Mouse (Mus musculus) adrenal gland, postnatal 25 days (tissue): ENCODE data around the gene Pcyt2. TPM values are rescaled to one million over a fixed set of nuclear protein-coding genes. Genes with fewer than 3 reads are reported as not detected.

Experiments used
- DNase-seq: peaks from one replicate; pipeline ENCODE4 v3.0.0; 2021; ENCODE audit warnings: mixed read lengths
- total RNA-seq: library from RNA; stranded (reverse); gene quantifications from 2 replicates; pipeline ENCODE4 v1.2.3, GENCODE M21; 2021

The Pcyt2 gene
- total RNA-seq, 1 experiment from 2014 or later, result 344 TPM

DNA sequence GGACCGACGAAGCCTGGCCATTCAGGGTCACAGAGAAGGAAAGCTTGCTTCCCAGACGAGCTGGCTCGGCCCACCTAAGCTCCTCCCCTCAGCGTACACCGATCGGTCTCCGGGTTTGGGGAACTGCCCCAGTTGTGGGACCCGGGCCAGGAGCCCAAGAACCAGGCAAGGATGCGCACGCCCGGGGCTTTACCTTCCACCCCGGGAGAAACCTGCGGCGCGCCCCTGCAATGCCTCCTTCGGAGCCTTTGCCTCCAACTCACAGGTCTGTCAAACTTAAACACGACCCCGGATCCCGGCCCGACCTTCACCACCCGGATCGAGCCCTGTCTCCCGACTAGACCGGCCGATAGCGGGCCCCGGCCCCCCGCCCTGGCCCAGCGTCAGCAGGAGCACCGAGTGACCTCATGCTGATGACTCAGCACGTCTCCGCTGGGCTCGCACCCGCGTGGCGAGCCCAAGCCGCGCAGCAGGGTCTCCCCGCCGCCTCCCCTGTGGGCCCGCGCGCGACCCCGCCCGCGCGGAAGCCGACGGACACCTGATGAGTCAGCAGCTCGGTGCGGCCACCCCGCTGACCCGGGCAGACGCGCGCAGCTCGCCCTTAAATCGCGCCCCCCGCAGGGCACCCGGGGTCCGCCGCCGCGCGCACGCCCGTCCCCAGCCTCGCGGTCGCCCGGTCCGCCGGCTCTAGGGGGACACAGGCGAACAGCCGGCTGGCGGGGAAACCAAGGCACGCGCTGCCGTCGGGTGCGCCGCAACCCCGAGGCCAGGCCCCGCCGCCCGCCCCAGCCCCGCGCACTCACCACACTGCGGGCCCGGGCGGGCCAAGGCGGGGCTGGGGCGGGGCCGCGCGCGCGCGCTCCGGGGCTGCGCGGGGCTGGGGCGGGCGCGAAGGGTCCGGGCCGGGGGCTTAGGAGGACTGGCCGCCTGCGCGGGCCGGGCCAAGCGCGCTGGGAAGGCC is 15.1 kb upstream of the Pcyt2 start:
- peak; percentile 82 for DNase-seq

DNA sequence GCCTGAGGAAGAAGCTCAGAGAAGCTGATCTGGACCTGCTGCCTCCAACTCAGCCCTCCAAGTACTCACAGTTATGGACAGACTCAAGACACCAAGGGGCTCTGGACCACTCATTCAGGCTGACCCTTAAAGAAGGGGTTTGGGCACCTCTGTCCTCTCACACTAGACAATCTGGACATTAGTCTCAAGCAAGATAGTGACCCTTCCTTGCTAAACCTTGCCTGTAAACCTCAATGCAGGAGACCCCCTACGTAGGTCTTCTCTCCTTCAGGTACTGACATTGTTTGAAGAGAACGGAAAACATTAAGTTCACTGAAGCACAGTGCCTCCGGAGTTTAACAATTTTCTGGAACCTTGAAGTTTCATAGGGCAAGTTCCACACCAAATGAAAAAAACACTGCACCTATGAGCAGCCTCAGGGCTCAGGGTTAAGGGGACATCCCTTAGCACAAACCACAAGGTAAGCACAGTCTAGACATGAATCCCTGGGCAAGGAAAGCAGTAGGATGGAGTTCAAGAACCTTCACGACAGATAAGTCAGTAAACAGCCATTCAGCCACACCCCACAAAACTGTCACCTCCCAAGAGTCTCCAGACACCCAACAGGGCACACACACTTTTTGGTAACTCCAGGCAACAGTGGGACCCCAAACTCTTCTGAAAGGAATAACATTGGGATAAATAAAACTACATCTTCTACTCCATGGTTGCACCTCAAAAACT is 14.2 kb upstream of the Pcyt2 start:
- no peak for DNase-seq

DNA sequence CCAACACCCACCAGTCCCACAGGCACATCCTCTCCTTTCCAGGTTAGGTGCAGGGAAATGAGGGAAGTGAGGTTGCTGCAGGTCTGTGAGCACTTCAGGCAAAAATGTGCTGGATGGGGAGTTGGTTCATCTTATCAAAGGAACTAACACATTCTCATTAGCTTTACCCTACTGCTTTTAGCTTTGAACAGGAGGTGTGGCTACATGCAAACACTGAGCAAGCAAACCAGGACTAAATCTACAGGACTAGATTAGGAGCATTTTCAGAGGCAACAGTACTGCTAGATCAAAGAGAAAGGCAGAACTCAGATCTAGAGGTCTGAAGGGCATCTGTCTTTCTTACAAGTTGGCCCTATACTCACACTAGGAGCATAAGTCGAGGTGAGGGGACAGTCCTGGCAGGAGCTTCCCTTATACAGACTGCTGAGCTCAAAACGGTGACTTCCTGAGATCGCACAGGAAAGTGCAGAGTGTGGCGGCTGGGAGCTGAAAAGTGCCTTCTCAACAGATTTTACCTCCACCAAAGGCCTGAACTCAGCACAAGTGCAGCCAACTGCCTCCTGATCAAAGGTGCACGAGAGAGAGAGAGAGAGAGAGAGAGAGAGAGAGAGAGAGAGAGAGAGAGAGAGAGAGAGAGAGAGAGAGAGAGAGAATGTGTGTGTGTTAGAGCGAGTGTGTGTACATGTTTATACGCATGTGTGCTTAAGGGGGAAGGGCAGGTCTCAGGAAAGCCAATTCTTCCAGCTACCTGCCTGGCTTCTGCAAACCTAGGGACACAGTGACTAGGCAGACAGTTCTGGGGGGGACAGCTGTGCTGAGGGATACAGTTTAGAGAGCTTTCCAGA is 13.4 kb upstream of the Pcyt2 start:
- DNase-seq, result no peak

DNA sequence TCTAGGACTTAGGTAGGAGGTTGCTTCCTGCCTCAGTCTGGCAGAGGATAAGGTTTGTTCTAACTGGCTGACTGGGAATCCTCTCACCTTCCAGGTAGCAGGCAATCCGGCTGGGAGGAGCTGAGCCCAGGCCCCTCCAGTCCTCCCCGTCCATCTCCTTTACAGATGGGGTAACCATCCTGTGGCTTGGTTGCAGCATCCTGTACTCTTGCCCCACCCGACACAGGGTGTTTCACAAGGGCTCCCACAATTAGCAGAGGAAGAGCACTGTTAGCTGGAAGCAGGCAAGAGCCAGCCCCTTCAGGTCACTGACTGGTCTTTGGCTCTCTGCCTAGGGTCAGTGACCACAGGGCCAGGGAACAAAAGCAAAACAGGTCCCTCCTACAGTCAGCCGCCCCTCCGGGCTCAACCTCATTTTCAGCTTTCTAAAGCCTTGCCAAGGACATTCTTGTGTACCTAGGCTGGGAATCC is 12.7 kb upstream of the Pcyt2 start:
- no peak for DNase-seq

DNA sequence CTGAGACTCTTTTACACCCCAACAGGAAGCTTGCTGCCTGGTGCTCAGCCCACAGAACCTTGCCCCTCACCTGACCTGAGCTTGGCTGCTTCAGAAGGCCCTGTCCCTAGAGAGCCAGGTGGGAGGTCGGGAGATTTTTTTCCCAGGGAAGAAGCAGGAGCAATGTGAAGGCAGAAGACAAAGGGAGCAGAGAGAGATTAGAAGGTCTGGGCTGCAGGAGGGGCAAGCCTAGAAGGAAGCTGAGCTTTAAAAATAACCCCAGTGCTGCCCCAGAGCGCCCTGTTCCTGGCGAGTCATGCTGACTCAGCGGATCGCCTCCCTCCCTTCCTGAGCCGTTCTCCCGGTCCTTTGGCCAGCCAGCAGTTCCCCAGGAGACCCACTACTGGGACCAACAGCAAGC is 12.2 kb upstream of the Pcyt2 start:
- peak; percentile 69 for DNase-seq

DNA sequence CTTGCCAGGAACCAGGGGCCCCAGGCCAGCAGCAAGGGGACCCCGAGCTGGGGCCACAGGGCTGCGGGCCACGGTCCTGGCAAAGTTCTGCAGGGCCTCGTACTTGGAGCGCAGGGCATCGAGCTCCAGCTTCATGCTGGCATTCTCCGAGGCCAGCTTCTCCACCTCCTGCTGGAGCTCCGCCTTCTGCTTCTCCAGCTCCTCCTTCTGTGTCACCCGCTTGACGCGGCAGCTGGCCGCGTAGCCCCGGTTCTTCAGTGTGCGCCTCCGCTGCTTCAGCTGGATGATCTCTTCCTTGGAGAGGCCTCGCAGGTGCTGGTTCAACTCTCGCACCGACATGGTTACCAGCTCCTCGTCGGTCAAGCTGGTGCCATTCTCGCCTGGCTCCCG is 11.6 kb upstream of the Pcyt2 start:
- peak; percentile 52 for DNase-seq

DNA sequence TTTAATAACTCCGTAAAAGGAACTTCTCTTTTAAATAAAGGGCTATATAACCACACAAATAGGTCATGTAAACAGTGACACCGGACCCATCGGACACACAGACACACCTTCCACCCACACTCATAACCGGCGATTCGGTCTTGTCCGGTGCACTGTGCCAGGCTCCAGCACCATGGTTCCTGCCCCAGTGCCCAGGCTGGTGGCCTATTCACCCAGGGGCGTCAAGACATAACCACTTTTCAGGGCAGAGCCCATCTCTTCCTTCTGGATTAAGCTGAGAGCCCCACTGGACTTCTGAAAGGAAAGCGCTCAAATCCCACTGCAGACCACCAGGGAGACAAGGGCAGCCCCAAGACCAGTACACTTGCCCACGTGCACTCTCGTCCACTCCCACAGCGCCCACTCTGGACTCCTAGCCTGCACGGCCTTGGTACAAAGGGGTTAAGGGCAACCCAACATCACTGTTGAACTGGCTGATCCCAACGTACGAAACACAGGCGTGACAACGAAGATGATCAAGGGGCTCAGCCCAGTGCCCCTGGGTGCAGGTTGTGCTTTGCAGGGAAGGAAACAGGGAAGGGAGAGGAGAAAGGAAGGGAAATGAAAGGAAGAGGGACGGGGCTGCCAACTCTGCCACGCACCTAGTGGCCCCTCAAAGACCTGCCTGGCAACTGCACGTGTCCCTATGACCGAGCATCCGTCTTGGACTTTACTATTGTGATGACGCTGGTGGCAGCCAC is 11.0 kb upstream of the Pcyt2 start:
- no peak for DNase-seq

DNA sequence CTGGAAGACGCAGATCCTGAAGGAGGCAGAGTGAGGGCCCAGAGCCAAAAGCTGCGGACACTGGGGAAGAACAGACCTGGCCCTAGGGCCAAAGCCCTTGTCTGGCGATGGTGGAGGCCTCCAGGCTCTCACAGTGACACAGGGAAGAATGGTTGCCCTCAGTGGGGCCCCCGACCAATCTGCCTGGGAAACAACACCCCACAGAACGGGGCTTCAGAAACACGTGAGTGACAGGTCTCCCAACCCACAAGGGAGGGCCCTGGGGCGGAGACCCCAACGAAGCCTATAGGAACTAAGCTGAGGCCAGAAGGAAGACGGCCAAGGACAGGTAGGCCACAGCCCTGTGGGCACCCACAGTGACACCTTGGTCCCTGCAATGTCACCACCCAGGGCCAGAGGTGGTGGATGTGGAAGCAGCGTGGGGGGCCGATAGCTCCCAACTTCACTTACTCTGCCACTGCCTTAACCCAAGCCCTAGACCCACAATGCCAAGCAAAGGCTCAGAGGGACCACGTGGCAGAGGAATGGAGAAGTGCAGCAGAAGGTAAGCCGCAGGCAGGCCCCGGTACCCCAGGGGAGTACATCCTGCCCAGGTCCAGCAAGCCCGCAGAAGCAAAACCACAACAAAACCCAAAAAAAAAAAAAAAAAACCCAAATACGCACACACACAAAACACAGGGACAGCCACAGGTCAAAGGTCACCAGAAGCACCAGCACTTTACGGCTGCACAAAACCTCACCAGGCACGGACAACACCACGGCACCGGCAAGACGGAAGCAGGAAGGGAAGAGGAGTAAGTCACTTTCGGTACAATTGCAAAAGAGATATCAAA is 9.9 kb upstream of the Pcyt2 start:
- no peak for DNase-seq

DNA sequence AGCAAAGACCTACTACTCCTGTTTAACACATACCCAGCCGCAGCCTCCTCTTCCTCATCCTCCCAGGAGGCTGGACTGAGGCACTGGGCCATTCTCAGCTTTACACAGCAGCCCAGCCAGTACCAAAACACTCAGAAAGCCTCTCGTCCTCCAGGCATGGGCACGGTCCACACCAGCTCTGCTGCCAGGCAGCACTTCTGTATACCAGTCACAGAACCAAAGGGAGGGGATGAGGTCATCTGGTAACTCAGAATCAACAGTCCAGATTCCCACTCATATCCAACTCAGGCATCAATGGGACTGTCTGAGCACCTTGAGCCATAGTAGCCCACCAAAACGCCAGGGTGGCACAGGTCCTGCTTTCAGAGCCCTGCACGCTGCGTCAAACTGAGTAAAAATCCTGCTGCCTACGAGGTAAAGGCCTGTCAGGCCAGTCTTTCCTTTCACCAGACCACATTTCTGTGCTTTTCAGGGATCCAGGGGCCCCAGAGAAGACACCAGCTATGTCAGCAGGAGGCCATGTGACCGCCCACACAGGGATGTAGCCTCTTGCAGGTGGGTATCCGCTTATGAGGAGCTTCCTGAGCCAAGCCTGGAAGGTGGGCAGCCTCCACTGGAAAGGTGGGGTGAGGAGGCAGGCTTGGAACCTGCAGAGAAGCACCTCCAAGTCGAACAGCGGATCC is 9.2 kb upstream of the Pcyt2 start:
- DNase-seq, result no peak

DNA sequence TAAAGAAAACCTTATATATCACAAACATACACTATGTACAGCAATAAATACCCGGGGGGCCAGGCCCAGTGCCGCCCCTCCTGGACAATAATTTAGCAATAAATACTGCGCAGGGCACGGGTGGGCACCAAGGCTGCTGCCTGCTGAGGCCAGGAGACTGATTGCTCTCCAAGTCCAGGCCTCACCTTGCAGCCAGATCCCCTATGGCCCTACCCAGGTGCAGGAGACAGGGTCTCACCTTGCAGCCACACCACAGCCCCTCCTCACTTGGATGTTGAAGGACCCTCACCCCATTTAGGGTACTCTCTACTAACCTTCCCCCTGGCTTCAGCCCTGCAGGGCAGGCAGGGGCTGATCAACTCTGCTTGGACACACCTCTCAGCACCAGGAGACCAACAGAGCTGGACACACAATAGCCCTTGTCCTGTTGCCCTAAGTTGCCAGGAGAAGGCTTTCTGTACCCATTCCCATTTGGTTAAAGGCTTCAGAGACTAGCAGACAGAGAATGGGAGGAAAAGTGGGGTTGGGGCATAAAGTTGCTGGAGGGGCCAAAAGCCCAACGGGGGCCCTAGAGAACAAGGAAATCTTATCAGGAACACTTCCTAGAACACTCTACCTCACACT is 7.5 kb upstream of the Pcyt2 start, which contains the start of gene Sirt7:
TSS of gene Sirt7 (minus strand) at position 89 of the 624 bp plus-strand sequence.
- no peak for DNase-seq

DNA sequence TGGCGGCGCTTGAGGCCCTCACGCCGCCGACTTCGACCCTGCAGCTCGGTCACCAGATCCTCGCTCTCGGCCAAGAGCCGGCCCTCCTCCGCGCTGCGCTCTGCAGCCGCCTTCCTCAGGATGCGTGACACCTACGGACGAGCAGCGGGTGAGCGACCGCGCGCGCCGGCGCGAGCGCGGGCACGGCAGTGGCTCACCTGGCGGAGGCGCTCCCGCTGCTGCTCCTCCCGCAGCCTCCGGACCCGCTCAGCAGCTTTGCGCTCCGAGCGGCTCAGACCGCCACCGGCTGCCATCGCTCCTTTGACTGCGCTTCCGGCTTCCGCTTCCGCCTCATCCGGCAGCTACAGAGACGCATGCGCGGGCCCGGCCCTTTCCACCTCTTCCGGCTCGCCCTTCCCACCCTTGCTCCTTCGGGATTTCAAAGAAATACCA is 7.0 kb upstream of the Pcyt2 start:
- DNase-seq, result peak; percentile 90

DNA sequence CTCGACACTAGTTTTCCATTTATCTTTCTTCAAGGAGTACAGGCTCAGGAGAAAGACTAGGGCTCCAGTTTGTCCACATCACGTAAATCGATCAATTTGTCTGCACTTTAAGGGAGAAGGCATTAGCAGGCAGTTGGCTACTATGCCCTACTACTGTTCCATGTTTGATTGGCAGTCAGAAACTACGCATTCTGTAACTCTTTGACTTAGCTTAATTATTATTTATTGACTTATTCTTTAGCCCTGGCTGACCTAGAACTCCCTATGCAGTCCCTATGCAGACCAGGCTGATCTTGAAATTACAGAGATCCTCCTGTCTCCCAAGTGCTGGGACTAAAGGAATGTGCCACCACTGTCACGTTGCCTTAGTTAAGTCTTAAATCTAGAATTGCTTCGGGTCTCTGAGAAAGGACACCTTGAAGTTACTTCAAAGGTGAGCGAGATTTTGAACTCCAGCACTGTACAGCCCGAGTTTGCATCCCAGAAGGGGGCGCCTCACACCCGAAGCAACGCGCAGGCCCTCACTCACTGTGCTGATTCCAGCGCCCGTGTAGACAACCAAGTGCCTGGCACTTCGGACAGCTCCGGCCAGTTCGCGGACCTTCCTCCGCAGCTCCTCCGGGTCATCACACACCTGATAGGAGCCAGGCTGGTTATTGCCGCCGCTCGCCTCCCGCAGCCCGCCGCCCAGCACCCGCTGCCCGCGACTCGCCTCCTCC is 6.4 kb upstream of the Pcyt2 start:
- peak; percentile 77 for DNase-seq

DNA sequence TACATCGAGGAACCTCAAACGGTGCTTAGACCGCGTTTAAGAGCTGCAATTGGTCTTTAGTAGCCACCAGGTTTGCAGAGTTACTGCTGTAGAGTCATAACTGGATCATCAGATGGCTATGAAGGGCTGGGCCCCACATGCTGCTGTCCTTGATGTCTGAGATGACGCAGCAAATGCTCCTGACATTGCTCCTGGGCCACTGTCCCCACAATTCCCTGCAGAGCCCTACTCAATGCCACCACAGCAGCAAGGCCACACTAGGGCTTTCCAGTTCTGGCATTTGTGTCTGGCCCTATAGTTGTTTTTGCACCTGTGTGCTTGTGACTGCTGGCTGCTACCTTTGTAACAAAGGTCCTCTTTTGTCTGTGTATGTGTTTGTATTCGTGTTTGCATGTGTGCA is 5.1 kb upstream of the Pcyt2 start:
- peak; percentile 43 for DNase-seq

DNA sequence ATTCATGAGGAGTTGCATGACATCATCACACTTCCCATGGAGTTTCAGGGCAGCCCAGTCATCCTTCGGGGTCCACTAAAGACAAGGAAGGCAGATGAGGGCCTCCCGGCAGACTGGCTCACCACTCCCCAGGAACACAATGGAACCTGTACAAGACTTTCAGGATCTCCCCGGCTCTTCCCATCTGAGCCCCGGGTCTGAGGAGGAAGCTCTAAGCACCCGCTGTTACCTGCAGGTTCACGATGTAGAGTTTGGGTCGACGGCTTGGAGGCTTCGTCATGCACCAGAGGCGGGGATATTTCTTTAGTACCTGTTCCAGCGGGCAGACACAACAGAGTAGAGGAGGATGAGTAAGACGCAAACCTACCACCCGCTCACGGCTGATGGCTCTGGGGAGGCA is 2.5 kb upstream of the Pcyt2 start:
- no peak for DNase-seq

DNA sequence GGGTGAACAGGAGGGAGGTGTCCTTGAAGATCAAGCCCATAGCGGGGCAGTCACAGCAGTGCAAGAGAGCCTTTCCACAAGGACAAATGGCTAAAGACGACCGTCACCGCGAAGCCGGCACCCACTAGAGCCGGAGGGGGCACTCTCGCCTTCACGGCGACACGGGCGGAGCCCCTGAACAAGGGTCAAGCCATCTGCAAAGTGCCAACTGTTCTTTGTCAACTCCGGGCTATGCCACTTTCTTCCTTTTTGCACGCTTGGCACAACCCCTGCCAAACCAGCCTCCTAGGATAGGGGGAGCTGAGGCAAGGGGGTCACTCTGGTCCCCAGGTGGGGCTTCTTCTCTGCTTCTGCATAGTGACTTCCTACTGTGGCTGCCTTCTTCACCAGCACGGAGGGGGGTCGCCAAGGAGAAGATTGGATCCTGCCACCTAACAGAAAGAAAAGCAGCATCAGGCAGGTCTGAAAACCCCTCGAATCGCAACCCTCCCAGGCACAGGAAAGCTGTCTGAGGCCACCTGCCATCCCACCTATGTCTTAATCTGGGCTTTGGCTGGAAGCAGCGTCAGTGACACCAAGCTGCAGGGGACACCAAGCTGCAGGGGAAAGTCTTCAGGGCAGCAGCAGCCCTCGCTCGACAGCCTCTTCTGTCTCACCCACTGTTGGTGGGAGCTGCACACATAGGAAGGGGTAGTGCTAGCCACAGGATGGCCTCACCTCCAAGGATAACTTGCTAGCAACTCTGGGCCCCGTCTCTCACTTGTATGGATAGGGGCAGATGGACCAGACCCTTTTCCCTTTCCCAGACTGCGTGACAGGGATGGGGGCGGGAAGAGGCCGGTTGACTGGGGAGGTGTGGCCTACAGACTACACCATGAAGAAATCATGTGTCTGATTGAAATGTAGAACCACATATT is 1.1 kb upstream of the Pcyt2 start:
- no peak for DNase-seq

DNA sequence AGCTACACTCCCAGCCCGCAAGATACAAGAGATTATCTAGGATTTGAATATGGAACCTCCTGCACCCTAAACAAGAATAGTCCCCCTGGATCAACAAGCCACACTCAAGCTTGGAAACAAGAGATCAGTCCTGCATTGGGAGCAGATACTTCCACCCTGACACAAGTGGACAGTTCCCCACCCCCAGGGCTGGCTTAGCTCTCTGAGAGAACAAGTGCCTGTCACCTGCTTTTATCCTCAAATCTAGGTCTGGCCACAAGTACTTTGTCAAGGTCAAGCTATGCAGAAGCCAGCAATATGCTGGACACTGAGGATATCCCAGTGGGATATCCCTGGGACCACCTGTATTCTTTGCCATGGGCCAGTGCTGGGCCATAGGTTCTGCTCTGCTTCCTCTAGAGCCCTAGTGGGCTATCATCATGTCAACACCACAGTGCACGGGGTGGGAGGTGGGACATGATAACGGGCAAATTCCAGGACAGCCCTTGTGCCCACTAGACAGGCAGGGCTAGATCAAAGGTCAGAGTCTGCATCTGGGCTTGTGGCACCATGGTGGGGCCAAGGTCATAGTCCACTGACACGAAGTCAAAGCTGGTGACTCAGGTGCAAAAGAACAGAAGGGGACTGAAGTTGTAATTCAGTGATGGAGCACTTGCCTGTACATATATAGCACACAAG is 980 bp downstream of the Pcyt2 start:
- no peak for DNase-seq

DNA sequence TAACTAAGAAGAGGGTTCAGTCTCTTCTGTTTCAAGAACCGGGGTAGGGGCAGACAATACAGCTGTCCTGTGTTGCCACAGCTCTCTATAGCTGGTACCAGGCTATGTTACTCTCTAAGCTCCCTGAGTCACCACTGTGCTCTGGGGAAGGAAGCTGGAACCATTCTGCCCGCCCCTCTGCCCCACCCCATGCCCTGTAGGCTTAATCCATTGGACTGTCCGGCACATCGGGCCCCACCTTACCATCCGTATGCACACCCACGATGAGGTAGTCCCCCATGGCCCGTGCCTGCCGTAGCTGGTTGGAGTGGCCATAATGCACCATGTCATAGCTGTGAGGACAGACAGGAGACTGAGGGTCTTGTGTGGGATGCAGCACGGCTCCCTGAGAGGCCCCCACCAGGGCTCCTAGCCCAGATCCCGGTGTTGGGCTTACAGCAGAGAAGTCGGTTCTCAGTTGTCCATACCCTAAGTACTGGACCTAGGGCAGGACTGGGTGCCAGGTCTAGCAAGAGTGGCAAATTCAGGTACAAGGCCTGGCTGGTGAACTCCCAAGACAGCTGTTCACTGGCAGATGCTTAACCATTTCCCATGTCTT is 2.0 kb downstream of the Pcyt2 start:
- no peak for DNase-seq
